Mouse (Mus musculus) cortical plate, adult 2 months (tissue): Measurements from ENCODE around the gene Sppl2c. TPM values are rescaled to one million over a fixed set of nuclear protein-coding genes. Genes with fewer than 3 reads are reported as not detected.
A peak's percentile ranks its signal among the peaks of the same experiment; 100 is the strongest.

ENCODE experiments used
- H3K27ac ChIP-seq: fragments of 200-500 bp; 2 replicates; pipeline ENCODE4 v1.5.1; 2012; ENCODE audit warnings: low read length, control low read depth, inconsistent platforms; ENCODE audit not compliant: insufficient read depth
- H3K4me1 ChIP-seq: fragments of 200-500 bp; 2 replicates; pipeline ENCODE4 v1.6.1; 2011; ENCODE audit warnings: low read length; ENCODE audit not compliant: control insufficient read depth, insufficient read depth
- H3K4me3 ChIP-seq: fragments of 200-500 bp; 2 replicates; pipeline ENCODE4 v1.5.1; 2011; ENCODE audit warnings: mild to moderate bottlenecking, low read length, control low read depth; ENCODE audit not compliant: insufficient read depth
- CTCF ChIP-seq: fragments of 200-500 bp; IDR thresholded peaks from 2 replicates; pipeline ENCODE4 v1.5.1; 2011; ENCODE audit warnings: mild to moderate bottlenecking, control low read depth, low read length; ENCODE audit not compliant: insufficient read depth; ENCODE audit errors: extremely low read depth
- POLR2A ChIP-seq: fragments of 200-500 bp; IDR thresholded peaks from 2 replicates; pipeline ENCODE4 v1.6.1; 2011; ENCODE audit warnings: mild to moderate bottlenecking, low read length, control low read depth; ENCODE audit not compliant: insufficient read depth; ENCODE audit errors: extremely low read depth
- polyA plus RNA-seq: library from polyadenylated mRNA; depleted of rRNA; stranded (reverse); fragments of >200 nt; gene quantifications from 2 replicates; pipeline ENCODE4 v1.2.3, GENCODE M21; 2012; rRNA removed

Sppl2c gene
- polyA plus RNA-seq, 1 experiment: not detected

DNA sequence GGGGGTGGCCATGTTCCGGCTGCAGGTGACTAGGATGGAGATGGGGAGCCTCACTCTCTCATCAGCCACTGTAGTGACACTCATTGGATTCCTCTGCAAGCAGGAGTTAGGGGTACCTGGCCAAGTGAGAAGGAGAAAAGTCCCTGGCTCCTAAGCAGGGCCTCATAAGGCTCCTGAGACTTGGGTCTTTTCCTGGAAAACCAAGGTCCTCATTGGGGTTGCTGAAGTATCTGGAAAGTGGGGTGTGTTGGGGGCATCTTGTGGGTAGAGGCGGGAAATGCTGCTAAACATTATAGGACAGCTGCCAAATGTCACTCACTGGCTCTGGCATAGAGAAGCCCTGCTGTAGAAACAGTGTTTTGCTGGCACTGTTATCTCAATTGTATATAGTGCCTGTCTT is 49.8 kb downstream of the Sppl2c start:
- Histone ChIP-seq H3K27ac (peak overlapping the region; percentile 65; the same call in 1 of the 2 replicates), H3K4me1 (peaks cover 13% of the 10 kb centered on the region)

GRCm38 (mm10) chr11:104237226-104237625 is 51.1 kb downstream of the Sppl2c start:
- TF ChIP-seq POLR2A (no peak), CTCF (0 out of 2 replicates have a peak, but pooled peaks have one; percentile 11)
- H3K4me1 ChIP-seq: peaks cover 13% of the 10 kb centered on the region
- H3K27ac ChIP-seq: no peak overlapping the region
- no peak overlapping the region for H3K4me3 ChIP-seq

More for the DNA sequence above, 49.8 kb downstream of the Sppl2c start:
- no peak for TF ChIP-seq POLR2A
- TF ChIP-seq CTCF: no peak
- H3K4me3 ChIP-seq: no peak overlapping the region

DNA sequence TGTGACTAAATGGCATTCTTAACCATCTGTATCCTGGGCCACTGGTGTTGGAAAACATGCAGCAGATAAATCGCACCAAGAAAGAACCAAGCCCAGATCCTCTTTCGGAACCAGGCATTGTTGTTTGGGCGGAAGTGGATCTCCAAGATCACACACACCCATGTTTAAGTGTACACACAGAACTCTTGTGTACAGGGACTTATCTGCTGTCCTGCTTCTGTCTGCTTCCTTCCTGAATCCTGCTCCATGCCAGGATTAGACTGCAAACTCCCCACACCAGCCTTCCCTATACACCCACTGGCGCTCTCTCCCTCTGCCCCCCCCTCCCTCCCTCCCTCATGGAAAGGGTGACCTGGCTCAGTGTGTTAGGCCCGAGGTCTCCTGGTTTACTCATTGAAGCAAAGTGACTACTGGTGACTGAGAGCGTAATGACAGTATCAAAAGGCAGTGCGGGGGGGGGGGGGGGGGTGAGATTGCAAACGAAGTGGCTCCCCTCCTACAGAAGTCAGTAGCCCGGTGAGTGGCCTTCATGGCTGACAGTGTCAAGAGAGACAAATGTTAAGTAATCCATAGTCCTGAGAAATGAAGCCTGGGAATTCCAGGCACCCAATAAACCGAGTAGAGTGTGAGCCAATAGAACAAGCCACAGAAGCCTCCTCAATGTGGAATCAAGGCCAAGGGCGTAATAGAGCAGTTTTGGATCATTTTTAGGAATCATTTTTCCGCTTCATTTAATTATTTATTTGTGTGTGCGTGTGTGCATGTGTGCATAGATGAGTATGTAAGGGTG is 52.0 kb downstream of the Sppl2c start:
- H3K4me1 ChIP-seq: peaks cover 13% of the 10 kb centered on the region
- H3K27ac ChIP-seq: no peak overlapping the region
- H3K4me3 ChIP-seq: no peak overlapping the region
- TF ChIP-seq POLR2A (no peak), CTCF (no peak)

Other genes with a start within 250 kb of the Sppl2c start
- 470 and 505 TPM in 2 replicates for gene Nsf, start 232.3 kb upstream of the Sppl2c start, polyA plus RNA-seq
- 47.3 TPM in 2 replicates for gene Arf2, start 219.6 kb upstream of the Sppl2c start, polyA plus RNA-seq
- 33.1 and 34.2 TPM in 2 replicates for gene Crhr1, start 53.5 kb upstream of the Sppl2c start, polyA plus RNA-seq
- gene Mapt, start 45.1 kb downstream of the Sppl2c start, polyA plus RNA-seq: 270 and 278 TPM in 2 replicates